Mouse (Mus musculus) granulocyte monocyte progenitor cell, adult 5-6 weeks (primary cell): Measurements from ENCODE around the gene Gm3415. TPM values are rescaled to one million over a fixed set of nuclear protein-coding genes. Genes with fewer than 3 reads are reported as not detected.
"Not testable (repeated sequence)": the region's sequence is repeated elsewhere in the genome, so short reads cannot be mapped to it uniquely, and the experiment has no call there.

Experiments
- ATAC-seq: replicated peaks from 2 replicates; pipeline ENCODE4 v1.8.0; 2016; ENCODE audit warnings: mild to moderate bottlenecking, moderate TSS enrichment, inconsistent platforms; ENCODE audit not compliant: poor library complexity, severe bottlenecking
- total RNA-seq, 2 experiments: library from RNA; stranded (forward) in 1 of 2; stranded (reverse) in 1 of 2; fragments of 200-712, 200-1000 nt in 1 of 2; fragments of >200 nt in 1 of 2; fragmentation: Nextera tagmentation in 1 of 2; gene quantifications; 2 replicates each; pipeline ENCODE4 v1.2.3; 2014 to 2017

The Gm3415 gene
- total RNA-seq (2014; fragmentation: Nextera tagmentation) (not detected in 2 replicates), total RNA-seq (2017) (not detected in 2 replicates)

GRCm38 (mm10) chr5:146555836-146556235 lies at the start of gene Gm3415:
TSS of gene Gm3415 (plus strand) at chr5:146556136.
- not testable (repeated sequence) for ATAC-seq

GRCm38 (mm10) chr5:146513823-146514222 lies 42.1 kb upstream of the Gm3415 start, which contains the start of gene Gm3402:
TSS of gene Gm3402 (plus strand) at chr5:146514123.
- not testable (repeated sequence) for ATAC-seq

- not testable (repeated sequence) for ATAC-seq
Measured at GRCm38 (mm10) chr5:146525501-146525900, 30.4 kb upstream of the Gm3415 start, which contains the start of gene Gm3404. TSS of gene Gm3404 (plus strand) at chr5:146525801.

DNA sequence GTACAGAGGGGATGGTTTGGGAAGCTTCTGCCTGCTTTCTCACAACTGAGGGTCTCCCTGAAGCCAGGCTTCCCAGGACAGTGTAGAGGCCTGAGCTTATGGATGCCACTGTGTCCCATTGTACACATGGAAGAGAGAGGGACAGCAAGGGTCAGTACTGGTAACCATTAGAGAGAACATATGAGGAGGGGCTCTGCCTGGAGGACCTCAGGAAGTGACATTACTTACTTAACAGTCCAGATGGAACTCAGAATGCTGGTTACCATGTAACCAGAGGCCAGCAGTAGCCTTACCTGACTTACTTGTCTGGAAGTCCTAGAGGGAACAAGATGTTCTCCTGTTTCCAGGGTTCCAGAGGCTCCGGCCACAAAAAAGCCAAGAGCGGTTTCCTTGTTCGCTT lies 18.6 kb upstream of the Gm3415 start, which contains the start of gene Gm3409:
Gene Gm3409, plus strand, starts transcription at position 301 of the 400 bp plus-strand sequence.
- not testable (repeated sequence) for ATAC-seq

DNA sequence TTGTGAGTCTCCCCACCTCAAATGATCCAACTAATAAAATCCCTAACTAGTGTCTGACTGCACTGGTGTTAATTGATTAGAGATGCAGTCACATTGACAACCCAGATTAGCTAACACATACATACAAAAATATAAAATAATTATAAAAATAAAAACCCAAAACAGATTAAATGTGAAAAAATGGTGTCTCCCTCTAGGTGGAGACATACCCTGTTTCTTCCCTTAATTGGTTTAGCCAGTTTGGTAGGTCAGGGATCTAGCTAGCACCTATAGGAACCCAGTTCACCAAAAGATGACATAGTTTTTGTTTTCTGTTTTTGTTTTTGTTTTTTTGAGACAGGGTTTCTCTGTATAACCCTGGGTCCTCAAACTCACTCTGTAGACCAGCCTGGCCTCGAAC lies 8.3 kb downstream of the Gm3415 start:
- ATAC-seq = no peak

DNA sequence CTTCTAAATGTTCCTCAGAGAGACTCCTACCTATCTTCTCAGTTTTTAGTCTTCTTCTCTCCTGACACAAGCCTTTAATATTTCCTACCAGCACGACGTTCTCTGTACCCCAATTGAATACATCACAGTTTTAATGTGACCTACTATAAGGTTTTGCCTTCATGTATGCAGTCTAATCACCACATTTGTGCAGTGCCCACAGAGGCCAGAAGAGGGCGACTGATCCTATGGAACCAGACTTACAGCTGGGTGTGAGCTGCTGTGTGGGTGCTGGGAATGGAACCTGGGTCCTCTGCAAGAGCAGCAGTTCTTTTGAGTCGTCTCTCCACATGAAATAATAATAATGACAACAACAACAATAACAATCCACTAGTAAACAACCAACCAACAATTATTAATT lies 11.1 kb downstream of the Gm3415 start:
- ATAC-seq = peak; percentile 44; the same call in 1 of the 2 replicates

DNA sequence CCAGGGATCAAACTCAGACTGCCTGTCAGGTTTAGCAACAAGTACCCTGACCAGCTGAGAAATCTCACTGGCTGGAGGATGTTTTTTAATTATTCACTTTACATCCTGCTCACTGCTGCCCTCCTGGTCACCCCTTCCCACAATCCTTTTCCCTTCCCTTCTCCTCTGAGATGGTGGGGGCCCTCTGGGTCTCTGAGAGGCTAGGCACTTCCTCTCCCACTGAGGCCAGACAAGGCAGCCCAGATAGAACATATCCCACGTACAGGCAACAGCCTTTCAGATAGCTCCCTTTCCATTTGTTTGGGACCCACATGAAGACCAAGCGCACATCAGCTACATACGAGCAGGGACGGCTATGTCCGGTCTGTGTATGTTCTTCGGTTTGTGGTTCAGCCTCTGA lies 14.2 kb downstream of the Gm3415 start:
- ATAC-seq = not testable (repeated sequence)

DNA sequence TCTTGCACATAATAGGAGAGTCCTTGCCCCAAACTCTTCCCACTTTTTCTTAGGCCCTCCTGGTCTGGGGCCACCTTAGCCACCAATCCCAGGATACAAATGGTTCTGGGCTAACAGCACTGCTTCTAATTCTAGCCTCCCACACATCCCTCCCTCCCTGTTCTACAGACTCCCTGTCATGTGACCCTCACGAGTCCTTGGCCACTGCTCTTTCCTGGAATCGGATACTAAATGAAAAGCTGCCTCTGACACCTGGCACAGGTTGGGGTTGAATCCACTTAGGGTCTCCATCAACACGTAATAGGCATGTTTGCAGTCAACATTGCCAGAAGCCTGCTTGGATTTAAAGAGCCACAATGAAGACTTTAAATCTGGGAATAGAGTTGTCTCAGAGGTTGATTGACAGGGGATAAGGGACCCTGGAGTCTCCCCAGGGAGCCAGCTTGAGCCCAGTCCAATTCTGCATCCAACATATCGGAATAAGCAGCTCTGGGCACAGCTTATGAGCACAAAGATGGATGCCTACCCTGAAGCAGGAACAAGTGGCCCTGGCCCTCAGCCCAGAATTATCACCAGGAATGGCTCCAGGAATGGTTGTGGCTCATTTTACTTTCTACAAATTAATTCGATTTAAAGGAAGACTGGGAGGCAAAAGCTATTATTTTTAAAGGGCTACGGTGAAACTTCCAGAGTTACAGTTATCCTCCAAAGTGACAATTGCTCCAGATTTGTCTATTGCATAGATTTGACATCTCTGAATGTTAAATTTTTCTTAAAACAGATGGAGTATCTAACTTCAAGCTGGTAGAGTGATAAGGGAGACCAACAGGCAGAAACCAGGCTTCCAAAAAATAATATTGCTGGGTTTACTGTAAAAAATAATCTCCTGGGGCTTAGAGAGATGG lies 16.1 kb downstream of the Gm3415 start:
- not testable (repeated sequence) for ATAC-seq

GRCm38 (mm10) chr5:146572735-146573042 lies 16.8 kb downstream of the Gm3415 start:
- not testable (repeated sequence) for ATAC-seq

GRCm38 (mm10) chr5:146576668-146577067 lies 20.7 kb downstream of the Gm3415 start:
- ATAC-seq = no peak

DNA sequence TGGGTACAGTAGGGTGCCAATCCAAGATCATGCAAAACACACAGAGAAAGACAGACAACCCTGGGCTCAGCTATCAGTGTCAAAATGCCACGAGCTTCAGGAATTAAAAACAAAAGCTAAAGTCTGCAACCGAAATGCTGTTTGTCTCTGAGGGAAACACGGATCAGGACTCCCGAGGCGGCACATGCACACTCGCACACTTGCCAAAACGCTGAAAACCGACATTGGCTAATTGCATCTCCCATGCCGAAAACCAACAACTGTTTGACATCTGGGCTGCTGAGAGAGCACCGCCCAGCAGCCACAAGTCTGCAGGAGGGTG lies 28.2 kb downstream of the Gm3415 start:
- ATAC-seq = 0 out of 2 replicates have a peak, but pooled peaks have one; percentile 1

- peak; percentile 20; the same call in 1 of the 2 replicates for ATAC-seq
Measured at GRCm38 (mm10) chr5:146584478-146585306, 28.8 kb downstream of the Gm3415 start, which contains the start of gene Gpr12. TSS of gene Gpr12 (minus strand) at chr5:146585239.

DNA sequence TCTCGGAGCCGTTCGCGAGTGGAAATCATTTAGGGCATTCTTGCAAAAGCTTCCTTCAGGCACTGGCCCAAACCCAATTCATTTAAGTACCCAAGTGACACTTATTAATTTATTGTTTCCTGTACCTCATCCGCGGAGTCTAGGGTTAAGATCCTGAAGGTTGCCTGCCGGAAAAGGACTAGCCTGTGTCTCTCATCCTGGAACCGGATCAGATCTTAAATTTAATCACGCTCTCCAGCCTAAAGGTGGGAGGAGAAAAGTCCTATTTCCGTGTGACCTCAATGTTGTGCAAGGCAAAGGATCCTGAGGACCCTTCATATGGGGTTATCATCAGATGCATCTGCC lies 29.3 kb downstream of the Gm3415 start:
- ATAC-seq = no peak

- no peak for ATAC-seq
Measured at GRCm38 (mm10) chr5:146586357-146587070, 30.6 kb downstream of the Gm3415 start.

GRCm38 (mm10) chr5:146590987-146591386 lies 35.1 kb downstream of the Gm3415 start:
- ATAC-seq = no peak

GRCm38 (mm10) chr5:146591636-146592035 lies 35.7 kb downstream of the Gm3415 start:
- no peak for ATAC-seq

- no peak for ATAC-seq
Measured at GRCm38 (mm10) chr5:146592580-146592979, 36.6 kb downstream of the Gm3415 start.

DNA sequence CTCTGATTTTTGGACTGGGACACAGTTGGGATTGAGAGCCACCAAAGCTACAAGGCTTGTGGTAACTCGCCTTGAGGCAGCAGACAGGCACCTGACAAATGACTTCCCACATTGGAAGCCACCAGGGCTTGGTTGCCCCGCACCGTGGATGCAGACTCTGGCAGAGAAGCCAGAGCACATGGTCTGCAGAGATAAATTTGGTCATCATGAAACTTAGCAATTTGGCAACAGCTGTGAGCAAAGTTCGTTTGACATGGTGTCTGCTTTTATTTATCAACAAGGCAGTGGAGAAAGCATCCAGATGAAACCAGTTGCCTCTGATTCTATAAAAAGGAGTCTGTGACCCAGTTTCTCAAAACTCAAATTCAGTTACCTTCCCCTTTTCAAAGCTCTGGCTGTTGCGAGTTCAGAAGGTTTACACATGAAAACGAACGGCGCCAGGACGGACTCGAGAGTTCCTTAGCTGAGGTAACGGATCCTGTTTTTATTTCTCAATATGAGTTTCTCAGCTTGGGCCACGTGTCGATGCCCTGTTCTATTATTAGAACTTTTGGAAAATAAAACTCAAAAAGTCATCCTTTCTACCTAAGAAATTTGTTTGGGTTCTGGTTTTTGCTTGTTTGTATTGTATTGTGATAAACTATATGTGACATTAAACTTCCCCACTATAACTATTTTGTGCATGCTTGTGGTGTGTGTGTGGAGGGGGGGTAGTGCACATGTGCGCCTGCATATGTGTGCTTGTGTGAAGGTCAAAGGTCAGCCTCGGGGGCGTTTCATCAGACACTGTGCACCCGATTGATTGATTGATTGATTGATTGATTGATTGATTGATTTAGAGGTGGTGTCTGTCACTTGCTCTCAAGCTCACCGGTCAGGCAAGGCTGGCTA lies 40.9 kb downstream of the Gm3415 start:
- ATAC-seq = peak; percentile 70

DNA sequence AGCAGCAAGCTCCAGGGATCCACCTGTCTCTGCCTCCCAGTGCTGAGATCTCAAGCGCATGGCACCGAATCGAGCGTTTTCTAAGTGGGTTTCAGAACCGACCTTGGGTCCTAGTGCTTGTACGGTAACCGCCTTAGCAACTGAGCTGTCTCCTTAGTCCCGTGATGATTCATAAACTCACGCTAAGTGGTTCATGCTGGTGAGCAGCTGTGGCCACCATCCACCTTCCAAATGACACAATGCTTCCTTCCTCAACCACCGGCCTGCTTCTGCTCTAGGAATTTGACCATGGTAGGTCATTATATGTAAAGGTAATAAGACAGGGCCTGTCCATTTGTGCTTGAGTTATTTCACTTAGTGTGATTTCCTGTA lies 41.6 kb downstream of the Gm3415 start:
- ATAC-seq = peak; percentile 66
